Mouse (Mus musculus) hematopoietic stem cell, adult 5-6 weeks (primary cell): ENCODE measurements around the gene Elavl4. TPM values are rescaled to one million over a fixed set of nuclear protein-coding genes. Genes with fewer than 3 reads are reported as not detected.

Source experiments
- ATAC-seq, 2 experiments: fragments of 125-278 bp in 1 of 2; replicated peaks in 1 of 2; 2 replicates each; pipeline ENCODE4 v1.8.0; 2016 to 2017; ENCODE audit warnings: inconsistent platforms in 2 of 2, mild to moderate bottlenecking in 2 of 2, moderate number of reproducible peaks in 2 of 2, low read depth in 1 of 2, moderate TSS enrichment in 1 of 2; ENCODE audit not compliant: low FRiP score in 2 of 2, poor library complexity in 2 of 2, severe bottlenecking in 2 of 2, insufficient read depth in 1 of 2, low TSS enrichment in 1 of 2
- total RNA-seq: library from RNA; stranded (forward); fragments of 172-1452, 232-1000 nt; gene quantifications from 2 replicates; pipeline ENCODE4 v1.2.3, GENCODE M21; 2017

The Elavl4 gene
- total RNA-seq, result 0.45 and 0.50 TPM in 2 replicates

- ATAC-seq, result peak; percentile 88 to 90
Measured at GRCm38 (mm10) chr4:110351178-110352000, at the start of gene Elavl4. Elavl4 (minus strand) TSS chr4:110351909.

- peak; percentile 89 to 94 for ATAC-seq
Measured at GRCm38 (mm10) chr4:110397618-110398045, 45.9 kb upstream of the Elavl4 start, which contains the start of gene Agbl4. Agbl4 (plus strand) TSS chr4:110397661.

GRCm38 (mm10) chr4:110396221-110396620, 44.5 kb upstream of the Elavl4 start:
- no peak for ATAC-seq

- ATAC-seq, result no peak
Measured at GRCm38 (mm10) chr4:110360568-110360967, 8.9 kb upstream of the Elavl4 start.

GRCm38 (mm10) chr4:110352001-110352369, 276 bp upstream of the Elavl4 start:
- no peak; a peak in 1 of 4 replicates for ATAC-seq

- no peak for ATAC-seq
Measured at GRCm38 (mm10) chr4:110350856-110351177, 892 bp downstream of the Elavl4 start.

- ATAC-seq, result no peak
Measured at GRCm38 (mm10) chr4:110323912-110324311, 27.8 kb downstream of the Elavl4 start.

- ATAC-seq, result no peak
Measured at GRCm38 (mm10) chr4:110312126-110312525, 39.6 kb downstream of the Elavl4 start.

- no peak for ATAC-seq
Measured at GRCm38 (mm10) chr4:110306972-110307371, 44.7 kb downstream of the Elavl4 start.

- no peak for ATAC-seq
Measured at GRCm38 (mm10) chr4:110306559-110306958, 45.1 kb downstream of the Elavl4 start.

GRCm38 (mm10) chr4:110295793-110296192, 55.9 kb downstream of the Elavl4 start:
- ATAC-seq, result no peak

GRCm38 (mm10) chr4:110293238-110293637, 58.5 kb downstream of the Elavl4 start:
- ATAC-seq, result no peak

- ATAC-seq, result no peak
Measured at GRCm38 (mm10) chr4:110292471-110292870, 59.2 kb downstream of the Elavl4 start.

- ATAC-seq, result no peak
Measured at GRCm38 (mm10) chr4:110290544-110291095, 61.1 kb downstream of the Elavl4 start.

- no peak for ATAC-seq
Measured at GRCm38 (mm10) chr4:110290056-110290455, 61.7 kb downstream of the Elavl4 start.

GRCm38 (mm10) chr4:110287412-110288067, 64.2 kb downstream of the Elavl4 start:
- peak; percentile 82 to 86 for ATAC-seq

GRCm38 (mm10) chr4:110286841-110287240, 64.9 kb downstream of the Elavl4 start:
- no peak for ATAC-seq

- ATAC-seq, result peak; percentile 76 to 91
Measured at GRCm38 (mm10) chr4:110286371-110286781, 65.3 kb downstream of the Elavl4 start.
